ENCODE assay signal across 8 mouse cellular contexts in the genomic region with DNA sequence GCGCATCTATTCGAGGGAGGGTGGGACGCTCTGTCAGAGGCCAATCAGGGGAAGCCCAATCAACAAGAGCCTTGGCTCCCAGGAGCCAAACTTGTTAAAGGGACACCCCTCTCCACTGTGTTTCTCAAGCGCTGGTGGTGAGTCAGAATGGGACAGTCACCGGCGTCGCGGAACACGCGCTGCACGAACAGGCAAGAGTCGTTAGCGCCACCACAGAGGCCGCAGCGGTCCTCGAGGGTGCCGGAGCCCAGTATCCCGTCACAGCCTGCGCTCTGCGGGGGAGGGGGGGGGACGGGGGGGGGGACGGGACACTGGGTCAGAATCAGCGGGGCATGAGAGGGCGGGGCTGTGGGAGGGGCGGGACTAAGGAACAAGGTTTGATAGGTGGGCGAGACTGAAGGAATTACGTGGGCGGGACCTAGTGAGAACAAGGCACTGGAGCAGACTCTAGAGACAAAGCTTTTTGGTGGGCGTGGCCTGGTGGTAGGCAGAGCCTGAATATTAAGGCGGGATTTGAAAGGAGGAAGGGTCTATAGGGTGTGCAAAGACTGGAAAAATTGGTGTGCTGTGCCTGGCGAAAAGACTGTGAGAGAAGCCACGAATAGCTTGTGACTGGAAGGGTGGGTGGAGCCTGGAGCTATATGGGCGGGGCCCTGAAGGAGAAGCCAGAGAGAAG. TPM values are rescaled to one million over a fixed set of nuclear protein-coding genes. Genes with fewer than 3 reads are reported as not detected.
DNase-seq lines count a peak whose midpoint lies in the region; ATAC-seq and TF ChIP-seq lines count a peak whose summit lies in the region.

No protein-coding gene starts in this region.

- no peak for TF ChIP-seq CTCF in brain, embryonic 14.5 days (IDR thresholded peaks at IDR 0.05; ENCODE audit: borderline replicate concordance, extremely low read depth, insufficient read depth, insufficient read length)

- no peaks in the 10 kb centered on the region for H3K9me3 ChIP-seq in heart, embryonic 12.5 days (replicated peaks)

- peaks cover 90% of the 10 kb centered on the region for H3K27me3 ChIP-seq in heart, embryonic 12.5 days (replicated peaks)

- no peak for TF ChIP-seq POLR2A in brain, embryonic 14.5 days (IDR thresholded peaks at IDR 0.05; ENCODE audit: borderline replicate concordance, extremely low read depth, insufficient read depth, insufficient read length, poor library complexity, severe bottlenecking)

- DNase-seq in kidney, adult 18-20 months: peak; percentile 39
- no peak for DNase-seq in kidney, adult 8-10 months
- peak; percentile 86 for DNase-seq in brain, embryonic 14.5 days (ENCODE audit: low read depth)
- peak; percentile 63 to 76 for DNase-seq in kidney, postnatal 25 days
- DNase-seq in spleen, postnatal 36 days (ENCODE audit: low spot score in 2 of 2): peak; percentile 52 to 62
- DNase-seq in gastrocnemius, postnatal 25 days: no peak

- H3K4me3 ChIP-seq in heart, embryonic 12.5 days: peak overlapping the region; percentile 36

- H3K4me2 ChIP-seq in heart, embryonic 12.5 days: peak overlapping the region; percentile 65

- ATAC-seq in heart, embryonic 12.5 days (ENCODE audit: insufficient number of reproducible peaks, low FRiP score): peak; percentile 57
- 0 out of 2 replicates have a peak, but pooled peaks have one; percentile 19 for ATAC-seq in megakaryocyte, adult 5-6 weeks (ENCODE audit: poor library complexity, severe bottlenecking)

- no peak overlapping the region for H3K27ac ChIP-seq in heart, embryonic 12.5 days (ENCODE audit: poor library complexity, severe bottlenecking)

- H3K4me1 ChIP-seq in heart, embryonic 12.5 days (replicated peaks): peaks cover 55% of the 10 kb centered on the region

- WGBS in heart, embryonic 12.5 days: 1% methylated on average over 28 of the region's 33 CpGs

- H3K9ac ChIP-seq in heart, embryonic 12.5 days: no peak overlapping the region

- no peaks in the 10 kb centered on the region for H3K36me3 ChIP-seq in heart, embryonic 12.5 days

RNA-seq across cellular contexts. Expression of a gene that starts 5.3 kb away (rescaled TPM):
- 1.4 and 1.5 TPM in 2 replicates for polyA plus RNA-seq in brain, embryonic 14.5 days (2012; rRNA removed)
- polyA plus RNA-seq in heart, embryonic 12.5 days (2016; fragmentation: Nextera tagmentation; extraction: Ambion mirVana): 5.3 and 6.7 TPM in 2 replicates
- 0.07 TPM in 1 of 2 replicates, not detected in the other for total RNA-seq in megakaryocyte, adult 5-6 weeks (2015)
- not detected in 2 replicates for total RNA-seq in megakaryocyte, adult 5-6 weeks (2017)
- total RNA-seq in gastrocnemius, postnatal 25 days (2021): 10 to 100 TPM; 38.8 to 70.8 TPM

RNA-seq across cellular contexts. Expression of a gene that starts 13.1 kb away (rescaled TPM):
- 1.7 and 4.6 TPM in 2 replicates for polyA plus RNA-seq in brain, embryonic 14.5 days (2012; rRNA removed)
- polyA plus RNA-seq in heart, embryonic 12.5 days (2016; fragmentation: Nextera tagmentation; extraction: Ambion mirVana): 3.1 and 3.7 TPM in 2 replicates
- total RNA-seq in megakaryocyte, adult 5-6 weeks (2015): 0.16 and 0.96 TPM in 2 replicates
- 0.37 TPM in 1 of 2 replicates, not detected in the other for total RNA-seq in megakaryocyte, adult 5-6 weeks (2017)
- total RNA-seq in gastrocnemius, postnatal 25 days (2021): 1 to 10 TPM; 1.1 to 2.8 TPM

RNA-seq across cellular contexts. Expression of a gene that starts 13.4 kb away (rescaled TPM):
- 3.9 and 4.7 TPM in 2 replicates for polyA plus RNA-seq in brain, embryonic 14.5 days (2012; rRNA removed)
- not detected in 2 replicates for polyA plus RNA-seq in heart, embryonic 12.5 days (2016; fragmentation: Nextera tagmentation; extraction: Ambion mirVana)
- not detected in 2 replicates for total RNA-seq in megakaryocyte, adult 5-6 weeks (2015)
- not detected in 2 replicates for total RNA-seq in megakaryocyte, adult 5-6 weeks (2017)
- under 1 TPM; 0.13 TPM for total RNA-seq in gastrocnemius, postnatal 25 days (2021)

RNA-seq across cellular contexts. Expression of a gene that starts 13.6 kb away (rescaled TPM):
- polyA plus RNA-seq in brain, embryonic 14.5 days (2012; rRNA removed): 4.5 and 6.0 TPM in 2 replicates
- polyA plus RNA-seq in heart, embryonic 12.5 days (2016; fragmentation: Nextera tagmentation; extraction: Ambion mirVana): 1.0 and 1.5 TPM in 2 replicates
- total RNA-seq in megakaryocyte, adult 5-6 weeks (2015): 0.32 and 0.83 TPM in 2 replicates
- not detected in 2 replicates for total RNA-seq in megakaryocyte, adult 5-6 weeks (2017)
- 1 to 10 TPM in 1 of 2 experiments, under 1 TPM in 1; 0.84 to 1.1 TPM for total RNA-seq in gastrocnemius, postnatal 25 days (2021)

RNA-seq across cellular contexts. Expression of a gene that starts 22.6 kb away (rescaled TPM):
- 22.5 and 32.9 TPM in 2 replicates for polyA plus RNA-seq in brain, embryonic 14.5 days (2012; rRNA removed)
- polyA plus RNA-seq in heart, embryonic 12.5 days (2016; fragmentation: Nextera tagmentation; extraction: Ambion mirVana): 32.7 and 32.8 TPM in 2 replicates
- total RNA-seq in megakaryocyte, adult 5-6 weeks (2015): 25.6 and 27.4 TPM in 2 replicates
- total RNA-seq in megakaryocyte, adult 5-6 weeks (2017): 13.8 and 17.8 TPM in 2 replicates
- 1 to 10 TPM; 6.5 to 7.0 TPM for total RNA-seq in gastrocnemius, postnatal 25 days (2021)

Comparison
In these comparisons a context has a peak if more than half of its experiments do, and no peak if none do; other contexts are left out.
1. DNase-seq: peak in kidney, adult 18-20 months (single experiment), brain, embryonic 14.5 days (single experiment), kidney, postnatal 25 days (2 of 2) and spleen, postnatal 36 days (2 of 2); none in kidney, adult 8-10 months (0 of 2) and gastrocnemius, postnatal 25 days (single experiment).
2. RNA of a gene that starts 5.3 kb away (total RNA-seq): 38.8 to 70.8 TPM in gastrocnemius, postnatal 25 days; 0.07 TPM in megakaryocyte, adult 5-6 weeks; every median in the first group is over 10 times any median in the second.